Comparison of ENCODE assay signal across 14 mouse cellular contexts in the genomic region with DNA sequence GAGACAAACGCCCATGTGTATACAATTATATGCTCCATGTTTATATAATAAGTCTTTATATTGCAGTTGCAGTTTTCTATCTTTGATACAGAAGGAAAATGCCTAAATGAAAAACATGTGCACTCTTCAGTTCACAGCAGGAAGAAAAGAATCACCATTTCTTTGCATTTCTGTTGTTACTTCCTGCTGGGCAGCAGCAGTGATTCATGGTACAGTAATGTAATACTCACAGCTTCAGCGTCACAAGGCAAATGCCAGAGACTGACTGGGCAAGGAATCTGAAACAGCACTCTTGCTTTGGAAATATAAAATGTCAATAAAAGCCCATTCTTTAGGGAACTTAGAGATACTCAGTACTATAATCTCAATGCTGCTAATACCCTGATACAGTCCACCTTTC. TPM values are rescaled to one million over a fixed set of nuclear protein-coding genes. Genes with fewer than 3 reads are reported as not detected.
A peak's percentile ranks its signal among the peaks of the same experiment; 100 is the strongest.
DNase-seq lines count a peak whose midpoint lies in the region; ATAC-seq and TF ChIP-seq lines count a peak whose summit lies in the region.
"Had no signal": no experiment of that assay in that cellular context is flagged by ENCODE, and none has a peak within 500 bp of the region (broad histone marks: within the 10 kb centered on the region; RNA-seq: fewer than 3 reads in every experiment).

No protein-coding gene starts in this region.

- H3K4me1 ChIP-seq in lung, embryonic 16.5 days (replicated peaks; ENCODE audit: control insufficient read depth, insufficient read depth, low read length): peaks cover 15% of the 10 kb centered on the region
- H3K4me1 ChIP-seq in stomach, postnatal 0 days (replicated peaks; ENCODE audit: control insufficient read depth, insufficient read depth): no peaks in the 10 kb centered on the region
- H3K4me1 ChIP-seq: midbrain, embryonic 10.5 days had no signal

- no peak for DNase-seq in lung, postnatal 14 days
- DNase-seq in R1 (ENCODE audit: low read depth, low spot score): peak; percentile 31
- peak; percentile 30 for DNase-seq in forelimb bud, embryonic 11.5 days (ENCODE audit: low read depth, low spot score)
- no peak for DNase-seq in stomach, postnatal 0 days (ENCODE audit: low spot score)
- no peak for DNase-seq in heart, postnatal 36 days
- DNase-seq: adrenal gland, adult 8-10 months; cerebellum, adult 8-10 months; thymus, postnatal 25 days had no signal

- H3K4me3 ChIP-seq in lung, embryonic 16.5 days (ENCODE audit: low read length): no peak overlapping the region
- no peak overlapping the region for H3K4me3 ChIP-seq in stomach, postnatal 0 days (ENCODE audit: low read depth, low read length)
- H3K4me3 ChIP-seq: forebrain, embryonic 12.5 days; heart, embryonic 10.5 days; left cerebral cortex, adult 2 months; midbrain, embryonic 10.5 days had no signal

- H3K27ac ChIP-seq in lung, embryonic 16.5 days (ENCODE audit: low read length): peak overlapping the region; percentile 25; the same call in 1 of the 2 replicates
- no peak overlapping the region for H3K27ac ChIP-seq in stomach, postnatal 0 days (replicated peaks)
- H3K27ac ChIP-seq: forebrain, embryonic 12.5 days; heart, embryonic 10.5 days; left cerebral cortex, adult 2 months; midbrain, embryonic 10.5 days had no signal

- intact Hi-C loops in heart, postnatal 36 days (cut with DNase I): no loop called here

- no peak overlapping the region for H3K4me2 ChIP-seq in lung, embryonic 16.5 days (ENCODE audit: low read depth, low read length)
- H3K4me2 ChIP-seq in stomach, postnatal 0 days (replicated peaks; ENCODE audit: low read depth): no peak overlapping the region
- H3K4me2 ChIP-seq: forebrain, embryonic 12.5 days had no signal

- TF ChIP-seq EP300 in stomach, postnatal 0 days (optimal IDR thresholded peaks at IDR 0.05): no peak

- H3K36me3 ChIP-seq in lung, embryonic 16.5 days (ENCODE audit: control insufficient read depth, insufficient read depth, low read length): no peaks in the 10 kb centered on the region
- no peaks in the 10 kb centered on the region for H3K36me3 ChIP-seq in stomach, postnatal 0 days (ENCODE audit: control insufficient read depth, insufficient read depth, low read length)
- H3K36me3 ChIP-seq: forebrain, embryonic 12.5 days; heart, embryonic 10.5 days; midbrain, embryonic 10.5 days had no signal

- H3K27me3 ChIP-seq in lung, embryonic 16.5 days (ENCODE audit: control insufficient read depth, insufficient read depth, low read depth, low read length): no peaks in the 10 kb centered on the region
- no peaks in the 10 kb centered on the region for H3K27me3 ChIP-seq in stomach, postnatal 0 days (ENCODE audit: control insufficient read depth, insufficient read depth, low read length)
- H3K27me3 ChIP-seq: forebrain, embryonic 12.5 days had no signal

- TF ChIP-seq CTCF in stomach, postnatal 0 days (IDR thresholded peaks at IDR 0.05; ENCODE audit: low read depth): no peak

- no peak overlapping the region for H3K9ac ChIP-seq in lung, embryonic 16.5 days (ENCODE audit: low read length)
- H3K9ac ChIP-seq in stomach, postnatal 0 days (ENCODE audit: low read length): no peak overlapping the region
- H3K9ac ChIP-seq: forebrain, embryonic 12.5 days had no signal

- 24% methylated on average over 2 of the region's 2 CpGs for WGBS in lung, embryonic 16.5 days
- WGBS in stomach, postnatal 0 days: 27% methylated on average over 2 of the region's 2 CpGs

- ATAC-seq in lung, embryonic 16.5 days (ENCODE audit: low read depth): peak; percentile 40; the same call in 1 of the 2 replicates
- peak; percentile 78 for ATAC-seq in stomach, postnatal 0 days (ENCODE audit: low FRiP score, low TSS enrichment)
- ATAC-seq in erythroblast, adult 5-6 weeks (replicated peaks; ENCODE audit: low FRiP score, poor library complexity, severe bottlenecking): no peak

- peaks cover 2% of the 10 kb centered on the region; the same call in 1 of the 2 replicates for H3K9me3 ChIP-seq in lung, embryonic 16.5 days (ENCODE audit: control insufficient read depth, low read length)
- no peaks in the 10 kb centered on the region for H3K9me3 ChIP-seq in stomach, postnatal 0 days (ENCODE audit: control insufficient read depth, low read length)
- H3K9me3 ChIP-seq: forebrain, embryonic 12.5 days; heart, embryonic 10.5 days had no signal

RNA-seq across cellular contexts. Expression of gene Map4k3, which starts 36.9 kb away (rescaled TPM):
- 42.5 and 44.0 TPM in 2 replicates for polyA plus RNA-seq in lung, embryonic 16.5 days (2015; fragmentation: Nextera tagmentation; extraction: Ambion mirVana)
- 16.9 and 18.1 TPM in 2 replicates for polyA plus RNA-seq in stomach, postnatal 0 days (2015; fragmentation: Nextera tagmentation; extraction: Ambion mirVana)
- total RNA-seq in erythroblast, adult 5-6 weeks (2015; ENCODE audit: low replicate concordance): 0.38 and 1.3 TPM in 2 replicates
- 0.60 and 1.4 TPM in 2 replicates for total RNA-seq in erythroblast, adult 5-6 weeks (2017; ENCODE audit: low replicate concordance)
- total RNA-seq in heart, postnatal 36 days (2021): 10 to 100 TPM; 23.6 to 25.2 TPM

Comparison
In these comparisons a context has a peak if more than half of its experiments do, and no peak if none do; other contexts are left out.
1. DNase-seq: peak in R1 (single experiment) and forelimb bud, embryonic 11.5 days (single experiment); none in lung, postnatal 14 days (single experiment), stomach, postnatal 0 days (single experiment) and heart, postnatal 36 days (0 of 2).
2. RNA of gene Map4k3, which starts 36.9 kb away (total RNA-seq): 23.6 to 25.2 TPM in heart, postnatal 36 days; 0.38 to 1.4 TPM in erythroblast, adult 5-6 weeks; every median in the first group is over 10 times any median in the second.